Mouse (Mus musculus): ENCODE data around the gene Sox4.

The Sox4 gene

DNA sequence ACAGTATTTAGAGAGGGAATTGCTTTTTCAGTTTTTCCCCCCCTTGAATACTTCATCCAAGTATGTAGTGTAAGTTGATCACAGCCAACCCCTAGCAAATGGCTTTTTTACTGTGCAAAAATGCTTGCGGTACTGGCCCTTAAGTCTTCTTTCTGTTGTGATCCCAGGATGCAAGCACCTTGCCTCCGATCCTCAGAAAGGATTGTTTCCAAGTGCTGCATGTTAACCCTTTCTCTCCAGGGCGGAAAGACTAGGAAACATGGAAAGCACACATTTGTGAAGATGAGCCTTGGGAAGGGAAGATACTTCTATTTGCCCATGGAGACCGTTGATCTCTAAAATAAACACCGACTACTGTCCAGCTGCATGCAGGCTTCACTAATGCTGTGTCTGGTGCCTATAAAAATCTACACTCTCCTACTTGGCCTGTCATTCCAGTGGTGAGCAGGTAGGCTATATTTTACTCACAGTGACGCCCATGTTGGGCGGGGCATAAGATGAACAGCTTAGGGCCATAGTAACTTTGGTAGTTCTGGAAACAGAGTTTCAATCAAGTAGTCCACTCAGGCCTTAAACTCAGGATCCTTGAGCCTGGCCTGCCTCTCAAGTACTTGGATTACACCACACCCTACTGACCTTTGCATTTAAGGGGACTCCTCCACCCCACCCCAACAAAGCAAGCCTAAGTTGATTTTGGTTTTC, 5.6 kb downstream of the Sox4 start:
- DNase-seq (ENCODE audit: low spot score in 2 of 2), result no peak

DNA sequence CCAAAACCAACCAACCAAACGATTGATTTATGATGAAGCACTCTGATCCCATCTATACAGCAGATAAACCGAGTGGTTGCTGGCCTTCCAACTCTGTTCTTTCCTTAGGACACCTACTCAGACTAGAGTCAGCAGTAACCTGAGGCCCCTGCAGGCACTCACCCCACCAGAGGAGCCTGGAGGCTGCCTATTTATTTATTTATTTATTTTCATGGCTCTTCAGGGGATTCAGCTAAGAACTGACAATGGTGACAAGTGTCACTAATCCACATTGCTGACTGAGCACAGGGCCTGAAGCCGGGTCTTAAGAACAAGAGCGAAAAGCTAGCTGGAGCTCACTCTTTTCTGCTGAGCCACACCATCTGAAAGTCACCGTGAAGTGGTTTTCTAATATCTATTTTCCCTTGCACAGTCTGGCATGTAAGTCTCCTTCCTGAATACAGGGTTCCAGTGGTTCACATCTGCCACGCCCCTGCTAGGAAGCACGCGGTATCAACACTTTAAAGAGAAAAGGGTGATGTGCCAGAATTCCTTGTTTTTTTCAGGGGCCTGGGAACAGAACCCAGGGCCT, 6.9 kb downstream of the Sox4 start:
- DNase-seq (ENCODE audit: low spot score in 2 of 2), result no peak

DNA sequence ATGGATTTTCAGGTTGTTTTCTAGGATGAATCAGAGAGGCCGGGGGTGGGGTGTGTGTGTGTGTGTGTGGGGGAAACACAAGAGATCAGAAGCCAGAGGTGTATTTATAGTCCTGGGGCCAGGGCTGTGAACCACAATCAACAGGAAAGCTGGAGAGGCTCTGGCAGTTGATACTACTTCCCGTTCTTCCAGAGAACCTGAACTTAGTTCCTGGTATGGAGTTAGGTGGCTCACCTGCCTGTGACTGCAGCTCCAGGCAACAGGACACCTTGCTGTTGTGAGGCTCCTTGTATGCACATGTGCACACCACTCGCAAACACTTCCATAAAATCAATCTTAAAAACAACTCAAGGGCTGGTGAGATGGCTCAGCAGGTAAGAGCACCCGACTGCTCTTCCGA, 7.8 kb downstream of the Sox4 start:
- no peak for DNase-seq (ENCODE audit: low spot score in 2 of 2)

DNA sequence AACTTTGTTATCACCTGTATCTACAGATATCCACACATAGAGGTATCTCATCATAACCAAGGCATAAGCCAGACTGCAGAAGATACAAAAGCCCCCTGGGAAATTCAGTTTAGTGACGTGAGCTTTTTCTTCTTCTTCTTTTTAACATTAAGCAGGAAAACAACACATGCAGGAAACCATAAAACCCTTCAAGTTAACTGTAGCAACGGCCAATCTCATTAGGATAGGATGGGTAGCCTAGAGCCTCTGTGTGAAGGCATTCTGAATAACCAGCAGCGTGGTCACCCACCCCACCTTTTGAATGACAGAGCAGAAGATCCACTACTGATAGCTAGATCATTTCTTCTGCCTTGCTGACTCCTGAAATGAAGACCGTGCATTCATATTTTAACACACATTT, 10.6 kb downstream of the Sox4 start:
- DNase-seq (ENCODE audit: low spot score in 2 of 2), result no peak

DNA sequence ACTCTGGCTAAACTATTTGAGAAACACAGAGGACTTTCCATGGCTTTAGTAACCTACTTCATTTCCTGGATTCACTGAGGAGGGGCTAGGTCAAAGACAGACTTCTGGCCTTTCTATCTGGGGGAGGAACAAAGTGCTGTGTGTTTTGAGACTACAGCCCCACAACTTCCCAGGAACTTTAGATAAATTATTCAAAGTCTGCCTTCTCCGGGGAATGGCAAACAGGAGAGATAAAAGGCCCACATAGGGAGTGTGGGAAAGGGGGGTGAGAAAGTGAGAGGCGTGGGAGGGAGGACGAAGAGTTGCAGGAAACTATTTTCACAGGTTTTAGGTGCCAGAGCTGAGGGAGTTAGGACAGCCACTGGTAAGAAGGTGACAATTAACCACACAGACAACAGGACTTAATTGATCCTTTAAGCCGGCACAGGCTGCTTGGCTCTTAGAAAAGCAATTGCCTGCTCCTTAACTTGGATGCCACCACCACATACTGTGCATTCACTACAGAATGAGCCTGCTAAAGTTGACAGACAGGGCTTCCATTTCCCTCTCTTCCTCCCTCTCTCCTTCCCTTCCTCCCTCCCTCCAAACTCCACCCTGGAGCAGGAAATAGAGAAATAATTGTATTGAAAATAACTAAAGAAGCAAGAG, 11.4 kb downstream of the Sox4 start:
- DNase-seq (ENCODE audit: low spot score in 2 of 2), result no peak

DNA sequence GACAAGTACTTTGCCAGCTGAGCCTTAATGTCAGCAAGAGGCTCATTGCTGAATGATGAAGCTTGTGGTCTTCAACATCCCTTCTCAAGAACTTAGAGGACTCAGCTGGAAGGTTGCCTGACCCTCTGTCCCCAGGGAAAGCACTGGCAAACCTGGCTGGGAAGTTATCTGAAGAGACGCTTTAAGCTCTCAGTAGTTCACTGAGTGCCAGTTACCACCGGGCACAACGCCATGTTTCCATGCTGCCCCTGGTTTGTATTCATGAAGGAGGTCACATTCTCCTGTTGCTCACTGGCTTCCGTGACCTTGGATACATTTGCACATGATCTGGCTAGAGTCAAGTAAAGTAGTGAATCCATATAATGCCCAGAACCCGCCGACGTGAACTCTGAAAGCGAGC, 20.1 kb downstream of the Sox4 start:
- no peak for DNase-seq (ENCODE audit: low spot score in 2 of 2)

DNA sequence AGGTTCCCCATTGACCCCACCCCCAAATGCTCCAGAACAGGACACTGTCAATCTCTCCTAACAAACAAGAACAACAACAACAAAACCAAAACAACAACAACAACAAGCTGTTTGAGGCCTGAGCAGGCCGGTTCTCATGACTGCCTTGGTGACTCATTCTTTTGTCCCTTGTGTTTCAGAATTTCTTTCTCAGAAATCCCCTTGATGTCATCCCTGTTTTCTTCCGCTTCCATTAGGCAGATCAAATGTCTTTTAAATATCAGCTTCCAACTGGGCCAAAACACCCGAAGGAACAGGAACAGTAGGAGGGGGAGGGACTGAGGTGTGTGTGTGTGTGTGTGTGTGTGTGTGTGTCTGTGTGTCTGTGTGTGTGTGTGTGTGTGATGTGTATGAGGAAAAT, 21.7 kb downstream of the Sox4 start:
- no peak for DNase-seq (ENCODE audit: low spot score in 2 of 2)

DNA sequence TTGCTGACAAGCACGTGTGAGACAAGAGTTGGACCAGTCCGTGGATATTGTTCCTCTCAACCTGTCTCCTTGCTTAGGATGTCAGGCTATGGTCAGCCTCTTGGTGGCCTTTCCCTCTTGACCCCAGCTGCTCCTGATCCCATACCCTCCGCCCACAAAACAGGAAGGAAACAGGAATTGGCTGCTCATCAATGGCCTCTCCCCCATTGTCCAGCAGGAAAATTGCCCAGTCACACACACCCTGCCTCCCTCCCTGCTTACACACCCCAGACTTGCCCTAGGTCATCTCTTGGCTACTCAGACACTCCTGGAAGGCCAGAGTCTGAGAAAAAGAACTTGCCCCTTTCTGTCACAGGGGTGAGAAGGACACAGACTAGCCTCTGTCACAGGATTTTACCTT, 22.2 kb downstream of the Sox4 start:
- no peak for DNase-seq (ENCODE audit: low spot score in 2 of 2)

DNA sequence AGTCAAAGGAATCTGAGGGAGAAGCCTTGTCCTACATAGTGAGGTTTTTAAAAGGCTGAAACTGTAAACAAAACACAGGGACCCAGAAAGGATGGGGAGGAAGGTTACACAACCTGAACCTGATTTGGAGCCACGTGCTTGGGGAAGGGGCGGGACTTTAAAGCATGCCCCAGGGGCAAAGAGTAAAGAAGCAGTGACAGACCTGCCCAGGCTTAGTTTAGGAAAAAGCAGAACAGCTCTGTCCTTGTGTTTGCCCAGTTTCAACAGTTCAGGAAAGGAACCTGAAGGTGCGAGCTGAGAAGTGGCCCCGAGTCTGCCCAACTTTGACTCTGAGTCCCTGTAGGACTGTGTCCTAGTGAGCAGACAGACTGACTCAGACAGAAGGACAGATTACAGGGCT, 23.1 kb downstream of the Sox4 start:
- no peak for DNase-seq (ENCODE audit: low spot score in 2 of 2)

DNA sequence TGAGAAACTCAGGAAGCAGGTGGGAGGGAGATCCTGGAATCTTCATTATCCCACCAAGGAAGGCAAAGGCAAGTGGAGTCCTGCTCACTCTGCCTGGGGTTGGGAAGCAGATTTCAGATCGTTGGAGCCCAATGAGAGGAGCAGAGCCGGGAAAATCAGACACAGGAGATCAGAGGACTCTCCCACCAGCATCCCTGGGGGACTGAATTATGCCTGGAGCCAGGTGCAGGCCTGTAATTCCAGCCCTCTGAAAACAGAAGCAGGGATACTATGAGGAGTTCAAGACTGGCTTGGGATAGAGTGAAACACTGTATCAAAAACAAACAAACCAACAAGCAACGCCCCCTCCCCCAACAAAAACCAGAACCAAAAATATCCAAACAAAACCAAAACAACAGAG, 23.6 kb downstream of the Sox4 start:
- DNase-seq (ENCODE audit: low spot score in 2 of 2), result no peak

DNA sequence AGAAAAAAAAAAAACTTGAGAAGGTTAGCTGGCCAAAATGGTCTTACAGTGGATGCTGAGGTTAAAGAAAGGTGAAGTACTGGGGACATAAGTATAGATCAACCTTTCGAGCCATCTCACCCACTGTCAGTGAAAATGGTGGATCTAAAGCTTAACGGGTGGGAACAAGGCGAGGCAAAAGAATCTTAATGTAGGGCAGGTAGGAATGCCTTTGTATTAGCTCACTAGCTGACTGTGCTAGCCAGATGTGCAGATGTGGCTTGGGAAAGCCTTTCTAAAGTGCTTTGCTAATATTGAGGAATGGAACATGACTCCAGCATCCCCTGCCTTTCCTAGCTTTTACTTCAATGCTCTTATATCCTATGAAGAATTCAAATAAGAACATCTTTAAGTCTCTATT, 30.4 kb downstream of the Sox4 start:
- DNase-seq (ENCODE audit: low spot score in 2 of 2), result no peak

DNA sequence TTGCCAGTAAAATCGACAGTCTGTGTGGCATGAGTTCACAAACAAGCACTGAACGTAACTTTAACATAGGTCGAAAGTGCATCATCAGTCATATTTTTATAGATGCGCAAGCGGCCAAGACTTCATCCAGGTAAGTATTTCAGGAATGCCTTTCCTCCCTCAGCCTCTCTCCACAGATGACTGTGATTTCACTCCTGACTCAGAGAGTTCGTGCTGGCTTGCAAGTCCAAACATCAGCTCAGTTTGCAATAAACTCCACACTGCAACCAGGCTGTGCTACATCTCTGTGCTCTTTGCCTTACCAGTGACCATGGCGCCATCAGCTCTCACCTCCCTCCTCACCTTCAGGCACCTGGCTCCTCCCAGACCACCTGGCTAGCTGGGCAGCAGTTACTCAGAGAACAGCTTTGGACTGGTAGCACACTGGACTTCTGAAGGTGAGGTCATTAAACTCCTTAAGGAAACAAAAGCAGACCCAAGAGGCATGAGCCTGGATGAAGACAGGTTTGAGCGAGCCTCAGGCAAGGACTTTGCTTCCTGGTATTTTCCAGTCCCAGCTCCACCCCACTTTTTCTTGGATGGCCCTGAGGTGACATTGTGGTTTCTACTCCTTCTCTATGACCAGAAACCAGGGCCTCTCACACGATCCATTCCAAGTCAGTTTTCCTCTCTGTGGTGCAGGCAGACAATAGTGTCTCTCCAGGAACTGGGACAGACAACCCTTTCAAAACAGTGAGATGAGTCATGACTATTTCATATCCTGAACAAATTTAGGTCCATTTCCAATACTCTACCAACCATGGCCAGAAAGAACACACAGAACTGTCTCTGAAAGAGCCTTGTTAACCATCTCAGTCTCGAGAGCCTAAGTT, 35.9 kb downstream of the Sox4 start:
- no peak for DNase-seq (ENCODE audit: low spot score in 2 of 2)

DNA sequence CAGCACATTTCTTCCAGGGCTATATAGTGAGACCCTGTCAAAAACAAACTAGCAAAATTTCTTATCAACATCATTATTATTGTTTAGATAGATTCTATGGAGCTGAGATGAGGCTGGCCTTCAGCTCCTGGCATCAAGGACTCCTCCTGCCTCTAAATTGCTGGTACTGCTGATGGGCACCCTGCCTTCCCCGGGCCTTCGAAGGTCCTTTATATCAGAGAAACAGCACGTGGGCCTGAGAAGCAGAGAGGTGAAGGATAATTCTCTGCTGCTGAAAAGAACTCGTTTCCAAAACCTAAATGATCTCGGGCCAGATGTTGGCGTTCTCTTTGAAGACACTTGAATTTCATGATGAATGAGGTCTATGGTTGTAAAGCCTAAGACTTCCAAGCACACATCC, 39.9 kb downstream of the Sox4 start:
- DNase-seq (ENCODE audit: low spot score in 2 of 2), result no peak

DNA sequence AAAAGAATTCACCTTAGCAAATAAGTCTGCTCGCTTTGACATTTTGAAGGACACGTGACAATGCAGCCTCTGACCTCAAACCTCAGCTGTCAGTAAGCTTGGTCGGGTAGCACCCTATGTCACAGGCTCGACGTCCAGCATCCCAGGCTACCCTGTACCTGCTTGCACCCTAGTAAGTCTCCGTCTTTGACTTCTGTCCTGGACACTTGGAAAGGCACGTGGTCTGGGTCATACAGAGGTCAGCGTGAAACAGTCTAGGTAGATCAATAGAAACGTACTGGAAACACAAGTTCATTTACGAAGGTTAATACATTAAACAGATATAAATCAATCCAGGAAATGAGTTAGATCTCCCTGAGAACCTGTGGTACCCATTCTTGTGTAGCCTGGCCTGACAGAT, 46.5 kb downstream of the Sox4 start:
- no peak for DNase-seq (ENCODE audit: low spot score in 2 of 2)
